Mouse (Mus musculus) c-Kit-positive CD71-negative TER-119-negative erythroid progenitor cells, embryonic 14.5 days (primary cell): Measurements from ENCODE around the gene Atxn2l.
A peak's percentile ranks its signal among the peaks of the same experiment; 100 is the strongest.

Experiments used
- DNase-seq: peaks from one replicate; pipeline ENCODE4 v3.0.0-alpha.2; 2013; ENCODE audit warnings: low read depth

Atxn2l gene

GRCm38 (mm10) chr7:126503273-126503878 lies at the start of gene Atxn2l:
Gene Atxn2l (minus strand): TSS chr7:126503437.
- DNase-seq, result peak; percentile 99

GRCm38 (mm10) chr7:126545631-126546030 lies 42.4 kb upstream of the Atxn2l start:
- DNase-seq, result no peak

DNA sequence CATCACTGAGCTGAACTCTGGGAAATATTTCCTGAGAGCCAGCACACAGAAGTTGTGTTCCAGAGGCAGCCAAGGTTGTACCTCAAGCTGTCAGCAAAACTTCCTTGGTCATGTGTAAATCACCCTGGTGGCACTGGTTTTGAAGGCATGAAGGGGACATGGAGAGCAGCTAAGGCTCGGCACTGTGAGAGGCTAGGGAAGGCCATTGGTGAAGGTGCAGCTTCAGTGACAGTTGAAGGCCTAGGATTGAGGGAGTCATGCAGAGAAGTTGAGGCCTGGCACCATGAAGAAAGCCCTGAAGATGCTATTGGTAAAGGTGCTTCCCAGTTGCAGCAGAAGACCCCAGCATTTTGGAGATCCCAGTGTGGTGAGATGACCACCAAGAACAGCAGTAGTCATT lies 38.4 kb upstream of the Atxn2l start:
- DNase-seq, result no peak

GRCm38 (mm10) chr7:126537820-126538585 lies 34.8 kb upstream of the Atxn2l start:
- DNase-seq, result peak; percentile 54

GRCm38 (mm10) chr7:126536466-126536865 lies 33.2 kb upstream of the Atxn2l start:
- no peak for DNase-seq

- DNase-seq, result no peak
These were observed 32.5 kb upstream of the Atxn2l start for GRCm38 (mm10) chr7:126535766-126536165.

GRCm38 (mm10) chr7:126533434-126533833 lies 30.2 kb upstream of the Atxn2l start:
- DNase-seq, result no peak

DNA sequence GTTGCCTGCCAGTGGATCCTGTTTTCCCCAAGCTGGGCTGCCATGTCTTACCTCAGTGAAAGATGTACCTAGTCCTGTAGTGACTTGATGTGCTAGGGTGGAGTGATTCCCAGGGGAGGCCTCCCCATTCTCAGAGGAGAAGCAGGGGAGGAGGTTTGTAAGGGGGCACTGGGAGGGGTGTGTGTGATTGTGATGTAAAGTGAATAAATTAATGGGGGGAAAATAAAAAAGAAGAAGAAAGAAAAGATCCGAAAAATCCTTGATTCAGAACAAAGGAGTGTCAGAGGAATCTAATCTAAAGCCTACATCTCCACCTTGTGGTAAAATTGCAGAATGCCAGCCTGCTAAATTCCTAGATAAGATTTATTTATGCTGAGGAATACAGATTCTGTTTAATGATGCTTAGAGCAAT lies 24.9 kb upstream of the Atxn2l start:
- DNase-seq, result peak; percentile 35

DNA sequence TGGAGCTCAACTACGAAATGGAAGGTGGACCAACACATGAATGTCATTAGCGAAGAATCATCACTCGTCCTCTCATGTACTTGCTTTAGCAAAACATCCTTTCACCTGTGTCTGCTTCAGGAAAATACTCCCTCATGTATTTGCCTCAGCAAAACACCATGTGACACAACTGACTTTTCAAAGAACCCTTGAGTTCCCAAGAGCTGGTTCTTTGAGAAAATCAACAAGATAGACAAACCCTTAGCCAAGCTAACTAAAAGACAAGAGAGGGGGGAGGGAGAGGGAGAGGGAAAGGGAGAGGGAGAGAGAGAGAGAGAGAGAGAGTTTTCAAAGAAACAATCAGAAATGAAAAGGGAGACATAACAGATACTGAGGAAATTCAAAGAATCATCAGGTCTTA lies 20.1 kb upstream of the Atxn2l start:
- DNase-seq, result no peak

DNA sequence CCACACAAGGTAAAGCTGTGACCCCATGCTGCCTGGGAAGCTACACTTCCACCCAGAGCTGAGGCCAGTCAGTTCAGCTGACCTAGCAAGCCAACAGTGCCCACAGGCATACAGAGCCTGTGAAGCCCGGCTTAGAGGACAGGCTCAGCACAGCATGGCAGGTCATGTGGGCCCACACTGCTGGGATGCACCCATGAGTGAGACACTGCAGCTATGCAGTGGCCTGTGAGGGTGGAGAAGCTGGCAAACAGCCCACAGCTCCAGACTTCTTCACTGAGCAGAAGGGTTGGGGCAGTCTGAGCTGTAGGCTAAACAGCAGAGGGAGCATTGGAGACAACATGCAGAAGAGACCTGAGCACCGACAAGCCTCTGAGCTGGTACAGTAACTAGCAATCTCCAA lies 16.3 kb upstream of the Atxn2l start:
- no peak for DNase-seq

- no peak for DNase-seq
These were observed 15.2 kb upstream of the Atxn2l start for GRCm38 (mm10) chr7:126518261-126518941.

- no peak for DNase-seq
These were observed 8.1 kb upstream of the Atxn2l start for GRCm38 (mm10) chr7:126511287-126511686.

DNA sequence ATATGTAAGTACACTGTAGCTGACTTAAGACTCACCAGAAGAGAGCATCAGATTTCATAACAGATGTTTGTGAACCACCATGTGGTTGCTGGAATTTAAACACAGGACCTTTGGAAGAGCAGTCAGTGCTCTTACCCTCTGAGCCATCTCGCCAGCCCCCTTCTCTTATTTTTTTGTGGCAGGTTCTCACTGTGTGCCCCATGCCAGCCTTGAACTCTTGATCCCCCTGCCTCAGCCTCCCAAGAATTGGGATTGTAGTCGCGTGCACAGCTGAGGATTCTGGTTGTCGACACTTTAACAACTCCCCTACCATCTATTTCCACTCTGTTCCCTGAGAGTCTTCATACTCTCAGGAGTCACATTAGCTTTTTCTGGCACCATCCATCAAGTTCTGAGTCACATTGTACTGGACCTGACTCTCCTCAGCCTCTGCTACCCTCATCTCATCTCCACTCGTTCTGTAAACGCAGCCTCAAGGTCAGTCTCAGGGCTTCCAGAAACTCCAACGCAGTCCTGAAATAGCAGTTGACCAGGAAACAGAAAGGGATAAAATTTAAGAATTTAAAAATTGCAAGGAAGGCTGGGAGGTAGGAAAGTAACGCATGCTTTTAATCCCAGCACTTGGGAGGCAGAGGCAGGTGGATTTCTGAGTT lies 4.0 kb upstream of the Atxn2l start:
- no peak for DNase-seq

DNA sequence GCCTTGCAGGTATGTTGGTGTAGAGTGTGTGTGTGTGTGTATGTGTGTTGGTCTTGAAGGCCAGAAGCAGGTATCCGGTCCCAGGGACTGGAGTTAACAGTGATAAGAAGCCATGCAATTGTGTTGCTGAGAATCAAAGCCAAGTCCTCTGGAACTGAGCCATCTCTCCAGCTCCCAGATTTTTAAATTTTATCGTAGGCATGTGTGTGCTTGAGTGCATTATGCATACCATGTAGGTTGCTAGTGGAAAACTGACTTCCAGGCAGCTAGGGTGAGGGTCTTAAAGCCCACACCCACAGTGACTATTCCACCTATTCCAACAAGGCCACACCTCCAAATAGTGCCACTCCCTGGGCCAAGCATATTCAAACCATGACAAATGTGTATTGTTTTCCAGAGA lies 1.7 kb upstream of the Atxn2l start:
- no peak for DNase-seq

DNA sequence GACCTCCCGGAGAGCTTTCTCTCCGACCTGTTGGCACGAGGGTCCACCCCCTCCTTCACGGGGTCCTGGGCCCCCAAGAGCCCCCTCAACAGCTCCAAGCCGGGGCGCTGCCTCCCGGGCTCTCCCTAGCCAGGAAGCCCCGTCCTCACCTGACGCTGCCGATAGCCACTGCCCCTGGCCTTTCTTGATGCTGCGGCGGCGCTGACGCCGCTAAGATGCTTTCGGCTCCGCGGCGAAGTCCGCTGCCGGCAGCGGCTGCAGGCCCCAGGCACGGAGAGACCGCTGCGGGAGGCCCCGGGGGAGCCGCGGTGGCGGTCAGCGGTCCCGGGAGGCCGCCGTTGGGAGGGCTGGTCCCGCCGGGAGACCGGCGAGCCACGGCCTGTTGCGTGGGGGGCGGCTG lies 486 bp downstream of the Atxn2l start:
- no peak for DNase-seq

DNA sequence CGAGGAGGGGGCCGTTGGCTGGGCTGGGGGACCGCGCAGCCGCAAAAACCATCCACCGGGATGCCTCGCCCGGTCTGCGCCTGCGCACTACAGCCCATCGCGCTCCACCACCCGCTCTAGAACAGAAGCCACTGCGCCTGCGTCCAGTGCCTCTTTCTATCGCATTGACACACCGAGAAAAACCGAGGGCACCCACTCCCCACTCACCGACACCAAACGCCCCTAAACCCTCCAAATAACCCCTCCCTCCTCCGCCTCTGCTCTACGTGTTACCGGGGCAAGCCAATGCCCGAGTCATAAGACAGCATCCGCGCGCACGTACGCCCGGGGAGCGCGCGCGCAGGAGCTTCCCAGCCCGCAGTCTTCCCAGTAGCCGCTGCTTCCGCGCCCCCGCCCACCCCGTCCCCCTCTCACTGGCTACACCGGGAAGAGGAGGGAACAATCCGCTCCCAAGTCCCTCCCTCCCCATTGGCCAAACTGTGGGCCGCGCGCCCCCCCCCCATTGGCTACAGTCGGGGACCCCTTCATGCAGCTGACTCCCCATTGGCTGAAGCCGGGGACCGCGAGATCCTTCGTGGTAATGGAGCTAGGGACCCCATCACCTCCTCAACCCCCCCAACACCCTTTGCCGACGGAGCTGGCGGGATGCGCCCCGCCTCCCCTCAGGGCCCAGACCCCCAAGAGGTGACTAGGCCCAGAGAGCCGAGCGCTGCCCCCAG lies 1.1 kb downstream of the Atxn2l start:
- peak; percentile 91 for DNase-seq

GRCm38 (mm10) chr7:126501684-126502022 lies 1.6 kb downstream of the Atxn2l start:
- no peak for DNase-seq

DNA sequence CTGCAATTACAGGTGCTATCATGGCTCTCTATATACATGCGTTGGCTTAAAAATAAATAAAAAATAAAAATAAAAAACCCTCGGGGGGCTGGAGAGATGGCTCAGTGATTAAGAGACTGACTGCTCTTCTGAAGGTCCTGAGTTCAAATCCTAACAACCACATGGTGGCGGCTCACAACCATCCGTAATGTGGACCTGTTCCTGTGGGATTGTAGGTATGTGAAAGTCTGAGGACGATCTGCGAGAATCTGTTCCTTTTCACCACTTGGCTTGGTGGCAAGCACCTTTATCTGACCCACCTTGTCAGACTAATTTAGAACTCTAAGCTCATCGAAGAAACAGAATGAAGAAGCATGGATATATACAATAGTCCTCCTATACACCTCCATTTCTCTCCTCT lies 3.8 kb downstream of the Atxn2l start:
- no peak for DNase-seq

DNA sequence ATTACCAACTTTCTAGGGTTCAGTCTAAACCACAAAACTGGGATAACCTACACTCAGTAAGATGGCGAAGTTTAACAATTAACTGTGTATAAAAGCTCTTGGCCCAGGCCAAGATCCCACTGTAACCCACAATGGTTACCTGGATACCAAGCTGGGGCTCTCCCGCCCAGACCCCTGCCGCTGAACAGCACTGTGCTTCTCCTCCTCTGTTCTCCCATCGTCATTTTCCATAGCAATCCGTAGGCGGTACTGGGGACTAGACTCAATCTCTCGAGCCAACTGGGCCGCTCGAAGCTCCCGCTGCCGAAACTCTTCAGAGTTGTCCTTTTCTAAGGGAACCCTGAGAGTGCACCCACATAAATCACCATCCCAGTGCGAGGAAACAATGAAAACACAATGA lies 5.3 kb downstream of the Atxn2l start:
- DNase-seq, result no peak

DNA sequence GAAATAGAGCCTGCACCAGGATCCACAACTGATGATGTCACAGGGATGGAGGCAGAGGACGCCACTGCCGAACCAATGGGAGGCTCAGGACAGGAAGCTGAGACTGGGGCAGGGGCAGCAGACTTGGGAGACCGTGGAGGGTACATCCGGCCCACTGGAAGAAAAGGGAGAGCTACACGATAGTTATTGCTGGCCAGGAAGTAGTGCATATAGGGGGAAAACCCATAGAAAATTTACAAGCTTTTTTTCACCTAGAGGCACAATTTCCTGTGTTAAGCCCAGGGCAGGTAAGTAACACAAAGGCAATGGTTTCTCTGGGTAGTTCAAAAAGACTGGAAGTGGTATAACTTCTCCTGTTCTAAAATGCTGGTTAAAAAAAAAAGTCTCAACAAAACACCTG lies 6.8 kb downstream of the Atxn2l start:
- DNase-seq, result no peak

DNA sequence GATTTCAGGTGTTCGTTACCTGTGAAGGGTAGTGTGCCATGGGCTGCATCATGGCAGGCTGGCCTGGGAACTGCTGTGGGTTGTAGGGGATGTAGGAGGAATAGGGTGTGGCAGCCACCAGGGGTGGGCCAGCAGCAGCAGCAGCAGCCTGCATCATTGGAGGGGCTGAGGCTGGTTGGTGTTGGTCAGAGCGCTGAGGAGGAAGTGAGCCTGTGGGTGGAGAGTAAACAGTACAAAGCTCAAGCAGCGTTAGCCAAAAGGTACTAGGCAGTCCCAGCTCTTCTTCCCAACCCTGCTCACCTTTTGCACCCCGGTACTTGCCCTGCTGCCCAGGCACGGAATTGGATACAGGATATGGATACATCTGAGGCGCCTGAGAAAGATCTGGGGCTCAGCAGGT lies 9.1 kb downstream of the Atxn2l start:
- no peak for DNase-seq

- no peak for DNase-seq
These were observed 11.3 kb downstream of the Atxn2l start for GRCm38 (mm10) chr7:126491973-126492372.
